Mouse (Mus musculus) frontal cortex, adult 2 months (tissue): ENCODE measurements around the gene Aftph. TPM values are rescaled to one million over a fixed set of nuclear protein-coding genes. Genes with fewer than 3 reads are reported as not detected.

Source experiments
- DNase-seq, 2 experiments: peaks; one replicate each; pipeline ENCODE4 v3.0.0; 2022; ENCODE audit warnings: low spot score in 1 of 2; ENCODE audit errors: extremely low spot score in 1 of 2
- polyA plus RNA-seq: library from polyadenylated mRNA; depleted of rRNA; stranded (reverse); fragments of >200 nt; gene quantifications from 2 replicates; pipeline ENCODE4 v1.2.3, GENCODE M21; 2012; rRNA removed

Gene Aftph
- polyA plus RNA-seq, 1 experiment: 90.9 TPM

- DNase-seq: no peak
Measured at GRCm38 (mm10) chr11:20650006-20650639, 91.3 kb downstream of the Aftph start.

GRCm38 (mm10) chr11:20649477-20649876 lies 91.9 kb downstream of the Aftph start:
- DNase-seq: no peak

GRCm38 (mm10) chr11:20647902-20648625 lies 93.3 kb downstream of the Aftph start:
- no peak for DNase-seq

- peak in 1 of 2 experiments; percentile 26 for DNase-seq
Measured at GRCm38 (mm10) chr11:20646986-20647726, 94.2 kb downstream of the Aftph start.

- no peak for DNase-seq
Measured at GRCm38 (mm10) chr11:20646142-20646541, 95.2 kb downstream of the Aftph start.

GRCm38 (mm10) chr11:20645521-20645920 lies 95.9 kb downstream of the Aftph start:
- DNase-seq: no peak

- DNase-seq: no peak
Measured at GRCm38 (mm10) chr11:20644872-20645271, 96.5 kb downstream of the Aftph start.

GRCm38 (mm10) chr11:20644166-20644565 lies 97.2 kb downstream of the Aftph start:
- no peak for DNase-seq

- no peak for DNase-seq
Measured at GRCm38 (mm10) chr11:20643161-20643560, 98.2 kb downstream of the Aftph start.

- no peak for DNase-seq
Measured at GRCm38 (mm10) chr11:20642321-20642720, 99.1 kb downstream of the Aftph start.

- DNase-seq: no peak
Measured at GRCm38 (mm10) chr11:20639918-20640447, 101.4 kb downstream of the Aftph start.

GRCm38 (mm10) chr11:20638841-20639240 lies 102.5 kb downstream of the Aftph start:
- peak in 1 of 2 experiments; percentile 88 for DNase-seq

- DNase-seq: no peak
Measured at GRCm38 (mm10) chr11:20637060-20637459, 104.3 kb downstream of the Aftph start.

- no peak for DNase-seq
Measured at GRCm38 (mm10) chr11:20636114-20636513, 105.3 kb downstream of the Aftph start.

GRCm38 (mm10) chr11:20635646-20636045 lies 105.7 kb downstream of the Aftph start:
- no peak for DNase-seq

Other genes with a start within 250 kb of the Aftph start
- gene Sertad2, start 198.3 kb downstream of the Aftph start, polyA plus RNA-seq: 17.6 and 19.5 TPM in 2 replicates
- gene Lgalsl, start 89.5 kb upstream of the Aftph start, polyA plus RNA-seq: 42.3 and 44.1 TPM in 2 replicates